Mouse (Mus musculus) liver, embryonic 12.5 days (tissue): ENCODE measurements around the gene Mdm2. TPM values are rescaled to one million over a fixed set of nuclear protein-coding genes. Genes with fewer than 3 reads are reported as not detected.
"Not testable (repeated sequence)": the region's sequence is repeated elsewhere in the genome, so short reads cannot be mapped to it uniquely, and the experiment has no call there.

ENCODE experiments used
- ATAC-seq: fragments of 200-750 bp; cut with Nextera tagmentation; 2 replicates; pipeline ENCODE4 v1.8.0; 2017; ENCODE audit warnings: moderate number of reproducible peaks, mild to moderate bottlenecking, moderate library complexity
- H3K27ac ChIP-seq: fragments of 300-500 bp; sonication (generic); 2 replicates; pipeline ENCODE4 v1.5.1; 2016; ENCODE audit warnings: mild to moderate bottlenecking
- H3K27me3 ChIP-seq: fragments of 300-500 bp; sonication (generic); replicated peaks from 2 replicates; pipeline ENCODE4 v1.6.1; 2016; ENCODE audit warnings: mild to moderate bottlenecking, moderate library complexity
- H3K36me3 ChIP-seq: fragments of 300-500 bp; sonication (generic); 2 replicates; pipeline ENCODE4 v1.6.1; 2016; ENCODE audit warnings: mild to moderate bottlenecking, moderate library complexity
- H3K4me1 ChIP-seq: fragments of 300-500 bp; sonication (generic); 2 replicates; pipeline ENCODE4 v1.6.1; 2016
- H3K4me2 ChIP-seq: fragments of 300-500 bp; sonication (generic); 2 replicates; pipeline ENCODE4 v1.6.1; 2016; ENCODE audit warnings: mild to moderate bottlenecking, moderate library complexity
- H3K4me3 ChIP-seq: fragments of 300-500 bp; sonication (generic); 2 replicates; pipeline ENCODE4 v1.5.1; 2016; ENCODE audit warnings: mild to moderate bottlenecking, moderate library complexity
- H3K9ac ChIP-seq: fragments of 300-500 bp; sonication (generic); 2 replicates; pipeline ENCODE4 v1.6.1; 2016; ENCODE audit warnings: mild to moderate bottlenecking, moderate library complexity
- H3K9me3 ChIP-seq: fragments of 300-500 bp; sonication (generic); replicated peaks from 2 replicates; pipeline ENCODE4 v1.6.1; 2016; ENCODE audit warnings: mild to moderate bottlenecking, moderate library complexity
- WGBS: fragments of 180-500 bp; shearing (Covaris S2); methylation state at CpG from one replicate; pipeline ENCODE4 v1.1.7; 2016; ENCODE audit not compliant: insufficient replicate concordance; 5-methylcytosine and 5-hydroxymethylcytosine counted together
- polyA plus RNA-seq: library from polyadenylated mRNA; unstranded; fragments of >200 nt; fragmentation: Nextera tagmentation; extraction: Ambion mirVana; gene quantifications from 2 replicates; pipeline ENCODE4 v1.2.1, GENCODE M21; 2016

Mdm2 gene
- polyA plus RNA-seq, 1 experiment from 2014 or later, result 36.9 TPM

- no peaks in the 10 kb centered on the region for H3K27me3 ChIP-seq
- 84% methylated on average over 2 of the region's 2 CpGs for WGBS
- peaks cover 63% of the 10 kb centered on the region for H3K36me3 ChIP-seq
- H3K4me3 ChIP-seq, result no peak overlapping the region
- H3K27ac ChIP-seq, result no peak overlapping the region
- H3K4me2 ChIP-seq, result no peak overlapping the region
- peaks cover 36% of the 10 kb centered on the region for H3K4me1 ChIP-seq
- no peak for ATAC-seq
- H3K9ac ChIP-seq, result no peak overlapping the region
- H3K9me3 ChIP-seq, result no peaks in the 10 kb centered on the region
These were observed 3.3 kb downstream of the Mdm2 start for GRCm38 (mm10) chr10:117707114-117707838.

GRCm38 (mm10) chr10:117706440-117706839 lies 4.1 kb downstream of the Mdm2 start:
- no peak for ATAC-seq
- H3K4me2 ChIP-seq, result no peak overlapping the region
- no peak overlapping the region for H3K4me3 ChIP-seq
- H3K27me3 ChIP-seq, result no peaks in the 10 kb centered on the region
- WGBS, result 80% methylated on average over 6 of the region's 6 CpGs
- no peak overlapping the region for H3K9ac ChIP-seq
- peaks cover 28% of the 10 kb centered on the region for H3K4me1 ChIP-seq
- H3K27ac ChIP-seq, result no peak overlapping the region
- peaks cover 72% of the 10 kb centered on the region for H3K36me3 ChIP-seq
- no peaks in the 10 kb centered on the region for H3K9me3 ChIP-seq

DNA sequence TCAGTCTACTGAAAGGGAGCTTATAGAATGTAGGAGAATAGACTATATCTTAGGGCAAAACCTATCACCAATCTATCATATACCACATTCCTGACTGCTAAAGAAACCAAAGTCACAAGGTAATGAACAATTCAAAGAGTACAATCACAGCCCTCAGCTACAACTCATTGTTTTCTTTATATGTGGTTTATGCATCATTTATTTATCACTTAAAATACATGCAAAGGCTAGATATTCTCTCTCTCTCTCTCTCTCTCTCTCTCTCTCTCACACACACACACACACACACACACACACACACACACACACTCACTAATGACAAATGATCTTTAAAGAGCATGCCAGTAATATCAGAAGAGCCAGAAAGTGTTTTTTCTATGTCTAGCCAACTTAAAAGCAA lies 4.8 kb downstream of the Mdm2 start:
- Histone ChIP-seq H3K9ac (no peak overlapping the region), H3K4me1 (peaks cover 23% of the 10 kb centered on the region), H3K27me3 (no peaks in the 10 kb centered on the region), H3K4me2 (no peak overlapping the region), H3K4me3 (no peak overlapping the region), H3K9me3 (no peaks in the 10 kb centered on the region), H3K36me3 (peaks cover 77% of the 10 kb centered on the region), H3K27ac (no peak overlapping the region)
- ATAC-seq, result no peak

DNA sequence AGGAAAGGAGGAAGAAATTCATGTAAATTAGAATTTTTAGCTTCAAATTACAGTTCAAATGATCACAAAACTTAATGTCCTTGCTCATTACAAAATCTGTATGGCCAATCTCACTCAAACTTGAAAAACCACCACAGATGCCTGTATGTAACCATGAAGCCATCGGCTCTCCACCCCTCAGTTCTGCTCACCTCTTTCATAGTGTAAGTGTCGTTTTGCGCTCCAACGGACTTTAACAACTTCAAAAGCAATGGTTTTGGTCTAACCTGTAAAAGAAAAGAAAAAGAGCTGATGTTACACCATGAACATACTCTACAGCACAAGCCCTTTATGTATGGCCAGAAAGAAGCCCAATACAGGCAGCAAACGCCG lies 5.6 kb downstream of the Mdm2 start:
- H3K4me1 ChIP-seq, result peaks cover 23% of the 10 kb centered on the region
- no peak overlapping the region for H3K4me3 ChIP-seq
- WGBS, result 93% methylated on average over 6 of the region's 6 CpGs
- H3K36me3 ChIP-seq, result peaks cover 86% of the 10 kb centered on the region
- no peaks in the 10 kb centered on the region for H3K9me3 ChIP-seq
- H3K4me2 ChIP-seq, result no peak overlapping the region
- no peak overlapping the region for H3K9ac ChIP-seq
- no peak for ATAC-seq
- no peak overlapping the region for H3K27ac ChIP-seq
- no peaks in the 10 kb centered on the region for H3K27me3 ChIP-seq

DNA sequence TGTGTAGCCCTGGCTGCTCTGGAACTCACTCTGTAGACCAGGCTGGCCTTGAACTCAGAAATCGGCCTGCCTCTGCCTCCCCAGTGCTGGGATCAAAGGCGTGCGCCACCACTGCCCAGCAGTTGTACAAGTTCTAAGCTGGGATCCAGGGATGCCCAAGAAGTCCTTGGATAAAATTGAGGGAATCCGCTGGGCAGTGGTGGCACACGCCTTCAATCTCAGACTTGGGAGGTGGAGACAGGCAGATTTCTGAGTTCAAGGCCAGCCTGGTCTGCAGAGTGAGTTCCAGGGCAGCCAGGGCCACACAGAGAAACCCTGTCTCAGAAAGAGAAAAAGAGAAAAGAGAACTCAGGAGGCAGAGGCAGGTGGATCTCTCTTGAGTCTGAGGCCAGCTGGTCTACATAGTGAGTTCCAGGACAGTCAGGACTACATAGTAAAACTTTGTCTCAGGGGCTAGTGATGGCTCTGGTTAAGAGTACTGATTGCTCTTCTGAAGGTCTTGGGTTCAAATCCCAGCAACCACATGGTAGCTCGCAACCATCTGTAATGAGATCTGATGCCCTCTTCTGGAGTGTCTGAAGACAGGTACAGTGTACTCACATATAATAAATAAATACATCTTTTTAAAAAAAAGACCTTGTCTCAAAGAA lies 6.1 kb downstream of the Mdm2 start:
- not testable (repeated sequence) for H3K9ac ChIP-seq, H3K4me3 ChIP-seq, H3K27ac ChIP-seq, ATAC-seq, H3K9me3 ChIP-seq, H3K4me2 ChIP-seq, H3K27me3 ChIP-seq
- WGBS, result 93% methylated on average over 6 of the region's 6 CpGs
- Histone ChIP-seq H3K36me3 (peaks cover 91% of the 10 kb centered on the region), H3K4me1 (peaks cover 22% of the 10 kb centered on the region)

- WGBS, result 89% methylated on average over 3 of the region's 3 CpGs
- Histone ChIP-seq H3K36me3 (peaks cover 95% of the 10 kb centered on the region), H3K4me2 (no peak overlapping the region), H3K9me3 (no peaks in the 10 kb centered on the region), H3K4me1 (peaks cover 13% of the 10 kb centered on the region), H3K4me3 (no peak overlapping the region), H3K27ac (no peak overlapping the region), H3K27me3 (no peaks in the 10 kb centered on the region), H3K9ac (no peak overlapping the region)
- no peak for ATAC-seq
These were observed 7.1 kb downstream of the Mdm2 start for GRCm38 (mm10) chr10:117703506-117703905.

- Histone ChIP-seq H3K4me1 (peaks cover 7% of the 10 kb centered on the region), H3K27me3 (no peaks in the 10 kb centered on the region), H3K9me3 (0 out of 2 replicates have a peak, but pooled peaks cover 4% of the 10 kb centered on the region), H3K36me3 (peaks cover 99% of the 10 kb centered on the region), H3K4me2 (no peak overlapping the region), H3K4me3 (no peak overlapping the region), H3K9ac (no peak overlapping the region), H3K27ac (no peak overlapping the region)
- 92% methylated on average over 6 of the region's 6 CpGs for WGBS
- no peak for ATAC-seq
These were observed 8.3 kb downstream of the Mdm2 start for GRCm38 (mm10) chr10:117702024-117702833.

DNA sequence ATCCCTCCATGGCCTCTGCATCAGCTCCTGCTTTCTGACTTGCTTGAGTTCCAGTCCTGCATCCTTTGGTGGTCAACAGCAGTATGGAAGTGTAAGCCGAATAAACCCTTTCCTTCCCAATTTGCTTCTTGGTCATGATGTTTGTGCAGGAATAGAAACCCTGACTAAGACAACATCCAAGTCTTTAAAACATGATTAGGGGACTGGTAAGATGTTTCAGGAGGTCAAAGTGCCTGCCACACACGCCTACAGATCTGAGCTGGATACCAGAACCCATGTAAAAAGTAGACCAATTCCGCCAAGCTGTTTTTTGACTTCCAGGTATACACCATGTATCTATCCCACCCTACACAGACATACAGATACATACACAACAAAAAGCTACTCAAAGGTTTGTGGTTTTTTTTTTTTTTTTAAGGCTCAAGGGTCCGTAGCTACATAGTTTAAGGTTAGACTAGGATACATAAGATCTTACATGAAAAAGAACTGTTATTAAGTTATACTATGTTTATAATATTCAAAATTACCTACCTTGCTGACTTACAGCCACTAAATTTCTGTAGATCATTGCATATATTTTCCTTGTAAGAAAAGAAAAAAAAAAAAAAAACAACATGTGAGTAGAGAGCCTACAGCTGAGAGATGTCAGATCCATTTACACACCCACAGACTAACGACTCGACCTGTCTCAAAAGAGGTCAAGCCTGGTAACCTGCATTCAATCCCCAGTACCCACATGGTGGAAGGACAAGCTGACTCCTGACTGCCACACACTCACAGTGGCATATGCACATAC lies 9.3 kb downstream of the Mdm2 start:
- no peaks in the 10 kb centered on the region for H3K4me1 ChIP-seq
- no peak for ATAC-seq
- H3K27ac ChIP-seq, result no peak overlapping the region
- 0 out of 2 replicates have a peak, but pooled peaks cover 6% of the 10 kb centered on the region for H3K9me3 ChIP-seq
- WGBS, result 86% methylated on average over 6 of the region's 6 CpGs
- H3K27me3 ChIP-seq, result no peaks in the 10 kb centered on the region
- no peak overlapping the region for H3K9ac ChIP-seq
- H3K4me3 ChIP-seq, result no peak overlapping the region
- H3K4me2 ChIP-seq, result no peak overlapping the region
- H3K36me3 ChIP-seq, result peaks cover 99% of the 10 kb centered on the region

DNA sequence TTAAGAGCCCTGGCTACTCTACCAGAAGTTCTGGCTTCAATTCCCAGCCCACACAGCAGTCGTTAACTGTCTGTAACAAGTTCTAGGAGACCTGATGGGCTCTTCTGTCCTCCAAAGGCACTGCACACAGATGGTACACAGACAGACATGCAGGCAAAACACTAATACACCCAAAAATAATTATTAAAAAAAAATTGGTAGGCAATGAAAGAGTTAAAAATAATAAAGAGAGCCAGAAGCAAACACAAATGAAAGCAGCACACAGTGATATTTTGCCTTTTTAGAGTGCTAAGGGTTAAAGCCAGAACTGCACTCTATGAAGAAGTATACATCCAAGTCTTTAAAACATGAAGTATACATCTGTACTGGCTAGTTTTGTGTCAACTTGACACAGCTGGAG lies 10.1 kb downstream of the Mdm2 start:
- 81% methylated on average over 1 of the region's 1 CpGs for WGBS
- Histone ChIP-seq H3K27ac (no peak overlapping the region), H3K36me3 (peaks cover 99% of the 10 kb centered on the region), H3K4me3 (no peak overlapping the region), H3K9ac (no peak overlapping the region), H3K4me2 (no peak overlapping the region), H3K27me3 (no peaks in the 10 kb centered on the region), H3K9me3 (0 out of 2 replicates have a peak, but pooled peaks cover 6% of the 10 kb centered on the region), H3K4me1 (no peaks in the 10 kb centered on the region)
- no peak for ATAC-seq

DNA sequence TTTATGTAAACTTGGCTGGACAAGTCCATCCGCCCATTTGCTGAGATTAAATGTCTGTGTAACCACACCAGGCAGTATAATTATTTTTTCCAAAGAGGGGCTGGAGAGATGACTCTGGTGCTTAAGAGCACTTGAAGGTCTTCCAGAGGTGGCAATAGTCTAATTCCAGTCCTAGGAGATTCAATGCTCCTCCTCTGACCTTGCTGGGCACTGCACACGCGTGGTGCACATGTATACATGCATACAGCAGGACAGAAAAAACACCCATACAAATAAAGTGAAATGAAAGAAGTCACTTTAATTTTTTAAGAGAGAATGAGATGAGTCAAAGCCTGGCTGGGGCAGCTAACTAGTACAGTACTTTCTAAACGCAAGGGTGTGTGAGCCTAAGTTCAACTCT lies 10.6 kb downstream of the Mdm2 start:
- WGBS, result 92% methylated on average over 4 of the region's 4 CpGs
- Histone ChIP-seq H3K27ac (no peak overlapping the region), H3K9me3 (0 out of 2 replicates have a peak, but pooled peaks cover 6% of the 10 kb centered on the region), H3K36me3 (peaks cover 99% of the 10 kb centered on the region), H3K4me2 (no peak overlapping the region), H3K9ac (no peak overlapping the region), H3K27me3 (no peaks in the 10 kb centered on the region), H3K4me1 (no peaks in the 10 kb centered on the region), H3K4me3 (no peak overlapping the region)
- no peak for ATAC-seq

DNA sequence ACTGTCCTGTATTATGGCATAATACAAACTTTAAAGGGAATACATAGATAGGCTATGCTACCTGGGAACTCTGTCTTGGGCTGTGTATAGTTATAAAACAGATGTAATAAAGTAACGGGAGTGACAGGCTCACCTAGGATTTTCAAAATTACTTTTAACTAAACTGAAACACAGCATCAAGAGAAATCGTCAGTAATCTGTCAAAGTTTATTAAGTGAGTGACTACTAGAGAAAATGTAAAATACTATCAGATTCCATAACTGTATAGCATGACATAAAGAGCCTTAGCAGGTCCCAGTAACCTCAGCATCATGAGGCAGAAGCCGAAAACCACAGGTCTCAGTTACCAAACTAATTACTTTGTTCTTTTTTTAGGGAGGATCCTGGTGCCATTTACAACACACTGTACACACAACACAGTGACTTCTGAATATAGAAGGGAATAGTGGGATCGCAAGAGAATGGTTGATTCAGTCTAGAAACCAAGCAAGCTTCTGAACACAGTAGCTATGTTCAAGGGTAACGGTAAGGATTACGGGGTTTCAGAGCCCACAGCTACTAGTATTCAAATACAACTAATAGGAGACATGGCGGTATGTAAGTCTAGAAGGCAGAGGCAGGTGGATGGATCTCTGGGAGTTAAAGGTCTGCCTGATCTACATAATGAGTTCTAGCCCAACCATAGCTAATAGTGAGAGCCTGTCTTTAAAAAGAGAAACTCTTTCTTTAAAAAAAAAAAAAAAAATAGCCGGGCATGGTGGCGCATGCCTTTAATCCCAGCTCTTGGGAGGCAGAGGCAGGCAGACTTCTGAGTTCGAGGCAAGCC lies 12.0 kb downstream of the Mdm2 start:
- no peak overlapping the region for H3K4me3 ChIP-seq
- ATAC-seq, result no peak
- no peaks in the 10 kb centered on the region for H3K27me3 ChIP-seq
- H3K27ac ChIP-seq, result no peak overlapping the region
- WGBS, result 94% methylated on average over 10 of the region's 10 CpGs
- no peak overlapping the region for H3K4me2 ChIP-seq
- H3K4me1 ChIP-seq, result no peaks in the 10 kb centered on the region
- H3K9ac ChIP-seq, result no peak overlapping the region
- H3K9me3 ChIP-seq, result 0 out of 2 replicates have a peak, but pooled peaks cover 6% of the 10 kb centered on the region
- H3K36me3 ChIP-seq, result peaks cover 97% of the 10 kb centered on the region
